Mouse (Mus musculus): ENCODE results near the gene Plod1. TPM values are rescaled to one million over a fixed set of nuclear protein-coding genes. Genes with fewer than 3 reads are reported as not detected.
"Not testable (repeated sequence)": the region's sequence is repeated elsewhere in the genome, so short reads cannot be mapped to it uniquely, and the experiment has no call there.

The Plod1 gene
- polyA plus RNA-seq, 1 experiment from 2014 or later = 30.7 TPM

GRCm38 (mm10) chr4:147869238-147869637, 67.3 kb downstream of the Plod1 start:
- Histone ChIP-seq H3K36me3 (ENCODE audit: control insufficient read depth, insufficient read depth) (peaks cover 28% of the 10 kb centered on the region), H3K9me3 (replicated peaks; ENCODE audit: control insufficient read depth, low read length) (no peaks in the 10 kb centered on the region), H3K4me2 (ENCODE audit: low read depth, low read length) (peak overlapping the region; percentile 81), H3K27me3 (ENCODE audit: control insufficient read depth, insufficient read depth, low read depth, low read length) (no peaks in the 10 kb centered on the region), H3K4me3 (ENCODE audit: low read depth, low read length) (peak overlapping the region; percentile 100), H3K27ac (ENCODE audit: low read length) (peak overlapping the region; percentile 82), H3K9ac (ENCODE audit: low read depth, low read length) (peak overlapping the region; percentile 77), H3K4me1 (ENCODE audit: control insufficient read depth, low read depth, low read length) (peaks cover 25% of the 10 kb centered on the region)
- no peak for ATAC-seq (ENCODE audit: low read depth)
- 8% methylated on average over 5 of the region's 5 CpGs for WGBS (ENCODE audit: insufficient replicate concordance)

DNA sequence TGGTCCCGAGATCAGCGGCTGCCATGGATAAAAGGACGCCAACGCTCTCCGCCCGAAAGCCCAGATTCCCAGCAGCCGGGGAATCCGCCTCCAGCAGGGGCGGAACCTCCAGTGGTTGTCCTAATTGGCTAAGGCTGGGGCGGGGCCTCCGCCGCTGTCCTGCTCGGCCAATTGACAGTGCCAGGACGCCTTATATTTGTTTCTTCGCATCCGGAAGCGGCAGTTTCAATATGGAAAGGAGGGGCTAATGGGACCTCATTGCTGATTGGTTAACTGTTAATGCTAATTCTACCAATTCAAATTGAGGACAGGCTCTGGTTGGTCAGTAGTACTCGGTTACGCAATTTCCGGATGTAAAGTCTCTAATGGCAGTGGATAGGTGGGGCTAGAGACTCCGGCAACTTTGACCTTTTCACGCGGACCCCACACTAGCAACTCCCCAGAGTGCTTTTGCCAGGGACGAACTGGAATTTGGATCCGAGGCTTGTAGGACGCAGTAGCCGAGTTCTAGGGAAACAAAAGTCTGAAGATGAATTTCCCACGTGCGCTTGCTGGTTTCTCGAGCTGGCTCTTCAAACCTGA, 68.0 kb downstream of the Plod1 start, which contains the start of the genes Miip and Fv1:
Gene Miip, minus strand, starts transcription at position 367 of the 582 bp plus-strand sequence.
Gene Fv1, plus strand, starts transcription at position 530 of the 582 bp plus-strand sequence.
- H3K4me3 ChIP-seq (ENCODE audit: low read depth, low read length) = peak within 1 kb of the TSS; percentile 100
- peak; percentile 96 for ATAC-seq (ENCODE audit: low read depth)
- H3K9ac ChIP-seq (ENCODE audit: low read depth, low read length) = peak within 1 kb of the TSS; percentile 92
- no peaks in the 10 kb centered on the region for H3K9me3 ChIP-seq (replicated peaks; ENCODE audit: control insufficient read depth, low read length)
- peak within 1 kb of the TSS; percentile 83 for H3K4me2 ChIP-seq (ENCODE audit: low read depth, low read length)
- H3K27me3 ChIP-seq (ENCODE audit: control insufficient read depth, insufficient read depth, low read depth, low read length) = no peaks in the 10 kb centered on the region
- H3K36me3 ChIP-seq (ENCODE audit: control insufficient read depth, insufficient read depth) = peaks cover 28% of the 10 kb centered on the region
- H3K27ac ChIP-seq (ENCODE audit: low read length) = peak within 1 kb of the TSS; percentile 88
- peaks cover 25% of the 10 kb centered on the region for H3K4me1 ChIP-seq (ENCODE audit: control insufficient read depth, low read depth, low read length)
- under 1% methylated on average over 30 of the region's 30 CpGs for WGBS (ENCODE audit: insufficient replicate concordance)

- peaks cover 25% of the 10 kb centered on the region for H3K4me1 ChIP-seq (ENCODE audit: control insufficient read depth, low read depth, low read length)
- H3K36me3 ChIP-seq (ENCODE audit: control insufficient read depth, insufficient read depth) = peaks cover 21% of the 10 kb centered on the region
- peak overlapping the region; percentile 88 for H3K27ac ChIP-seq (ENCODE audit: low read length)
- WGBS (ENCODE audit: insufficient replicate concordance) = 6% methylated on average over 22 of the region's 22 CpGs
- peak overlapping the region; percentile 83 for H3K4me2 ChIP-seq (ENCODE audit: low read depth, low read length)
- H3K27me3 ChIP-seq (ENCODE audit: control insufficient read depth, insufficient read depth, low read depth, low read length) = no peaks in the 10 kb centered on the region
- H3K9me3 ChIP-seq (replicated peaks; ENCODE audit: control insufficient read depth, low read length) = no peaks in the 10 kb centered on the region
- H3K9ac ChIP-seq (ENCODE audit: low read depth, low read length) = peak overlapping the region; percentile 92
- ATAC-seq (ENCODE audit: low read depth) = no peak
- H3K4me3 ChIP-seq (ENCODE audit: low read depth, low read length) = peak overlapping the region; percentile 100
Observed at GRCm38 (mm10) chr4:147867563-147868449, 68.8 kb downstream of the Plod1 start.

GRCm38 (mm10) chr4:147866793-147867192, 69.8 kb downstream of the Plod1 start:
- 50% methylated on average over 3 of the region's 3 CpGs for WGBS (ENCODE audit: insufficient replicate concordance)
- peaks cover 27% of the 10 kb centered on the region for H3K36me3 ChIP-seq (ENCODE audit: control insufficient read depth, insufficient read depth)
- not testable (repeated sequence) for ATAC-seq (ENCODE audit: low read depth); H3K9ac ChIP-seq (ENCODE audit: low read depth, low read length); H3K27ac ChIP-seq (ENCODE audit: low read length); H3K4me3 ChIP-seq (ENCODE audit: low read depth, low read length); H3K9me3 ChIP-seq (replicated peaks; ENCODE audit: control insufficient read depth, low read length); H3K27me3 ChIP-seq (ENCODE audit: control insufficient read depth, insufficient read depth, low read depth, low read length); H3K4me2 ChIP-seq (ENCODE audit: low read depth, low read length)
- peaks cover 25% of the 10 kb centered on the region for H3K4me1 ChIP-seq (ENCODE audit: control insufficient read depth, low read depth, low read length)

GRCm38 (mm10) chr4:147866056-147866455, 70.5 kb downstream of the Plod1 start:
- no peak for ATAC-seq (ENCODE audit: low read depth)
- Histone ChIP-seq H3K9ac (ENCODE audit: low read depth, low read length) (no peak overlapping the region), H3K4me1 (ENCODE audit: control insufficient read depth, low read depth, low read length) (peaks cover 25% of the 10 kb centered on the region), H3K36me3 (ENCODE audit: control insufficient read depth, insufficient read depth) (peaks cover 28% of the 10 kb centered on the region), H3K4me2 (ENCODE audit: low read depth, low read length) (no peak overlapping the region), H3K9me3 (replicated peaks; ENCODE audit: control insufficient read depth, low read length) (no peaks in the 10 kb centered on the region), H3K27me3 (ENCODE audit: control insufficient read depth, insufficient read depth, low read depth, low read length) (no peaks in the 10 kb centered on the region), H3K4me3 (ENCODE audit: low read depth, low read length) (no peak overlapping the region), H3K27ac (ENCODE audit: low read length) (no peak overlapping the region)
- WGBS (ENCODE audit: insufficient replicate concordance) = 86% methylated on average over 9 of the region's 9 CpGs

- no peak overlapping the region for H3K4me3 ChIP-seq (ENCODE audit: low read depth, low read length)
- H3K9ac ChIP-seq (ENCODE audit: low read depth, low read length) = no peak overlapping the region
- H3K36me3 ChIP-seq (ENCODE audit: control insufficient read depth, insufficient read depth) = peaks cover 26% of the 10 kb centered on the region
- ATAC-seq (ENCODE audit: low read depth) = no peak
- no peaks in the 10 kb centered on the region for H3K27me3 ChIP-seq (ENCODE audit: control insufficient read depth, insufficient read depth, low read depth, low read length)
- H3K9me3 ChIP-seq (replicated peaks; ENCODE audit: control insufficient read depth, low read length) = no peaks in the 10 kb centered on the region
- 91% methylated on average over 6 of the region's 6 CpGs for WGBS (ENCODE audit: insufficient replicate concordance)
- H3K27ac ChIP-seq (ENCODE audit: low read length) = no peak overlapping the region
- H3K4me1 ChIP-seq (ENCODE audit: control insufficient read depth, low read depth, low read length) = peaks cover 25% of the 10 kb centered on the region
- H3K4me2 ChIP-seq (ENCODE audit: low read depth, low read length) = no peak overlapping the region
Observed at GRCm38 (mm10) chr4:147865651-147866050, 70.9 kb downstream of the Plod1 start.

DNA sequence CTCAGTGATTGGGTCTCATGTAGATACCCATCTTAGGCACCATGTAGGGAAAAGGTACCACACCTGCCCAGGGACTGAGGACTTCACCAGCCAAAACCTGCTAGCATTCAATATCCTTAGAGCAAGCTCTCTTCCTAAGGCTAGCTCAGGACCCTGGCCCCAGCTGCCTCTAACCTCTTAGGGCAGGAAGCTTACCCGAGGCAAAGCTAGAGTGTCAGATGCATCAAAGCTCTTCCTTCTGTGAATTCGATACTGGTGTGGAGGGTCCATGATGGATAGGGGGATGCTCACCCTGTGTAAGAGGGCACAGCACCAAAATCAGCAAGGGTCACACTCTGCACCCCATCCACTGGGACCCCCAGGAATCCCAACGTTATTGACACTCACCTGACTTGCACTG, 74.5 kb downstream of the Plod1 start:
- no peak overlapping the region for H3K4me2 ChIP-seq (ENCODE audit: low read depth, low read length)
- 86% methylated on average over 3 of the region's 3 CpGs for WGBS (ENCODE audit: insufficient replicate concordance)
- no peak for ATAC-seq (ENCODE audit: low read depth)
- H3K27me3 ChIP-seq (ENCODE audit: control insufficient read depth, insufficient read depth, low read depth, low read length) = no peaks in the 10 kb centered on the region
- H3K9me3 ChIP-seq (replicated peaks; ENCODE audit: control insufficient read depth, low read length) = no peaks in the 10 kb centered on the region
- no peak overlapping the region for H3K4me3 ChIP-seq (ENCODE audit: low read depth, low read length)
- H3K36me3 ChIP-seq (ENCODE audit: control insufficient read depth, insufficient read depth) = peaks cover 26% of the 10 kb centered on the region
- H3K9ac ChIP-seq (ENCODE audit: low read depth, low read length) = no peak overlapping the region
- H3K4me1 ChIP-seq (ENCODE audit: control insufficient read depth, low read depth, low read length) = peaks cover 4% of the 10 kb centered on the region
- H3K27ac ChIP-seq (ENCODE audit: low read length) = no peak overlapping the region
